Mouse (Mus musculus) G1E (cell line): Measurements from ENCODE around the gene Fgfr2.

ENCODE experiments used
- CTCF ChIP-seq: IDR thresholded peaks from 2 replicates; pipeline ENCODE4 v1.5.1; 2012; ENCODE audit warnings: low read depth, low read length, inconsistent platforms, mixed read lengths
- TAL1 ChIP-seq: conservative IDR thresholded peaks from 2 replicates; pipeline ENCODE4 v1.6.1; 2012; ENCODE audit warnings: low read depth, low read length, inconsistent platforms, mixed read lengths

- no peak for TF ChIP-seq CTCF
- no peak for TF ChIP-seq TAL1
These were observed 551.7 kb downstream of the Fgfr2 start for GRCm38 (mm10) chr7:132571481-132571880.
